Mouse (Mus musculus) liver, adult 2 months (tissue): ENCODE data around the gene Rpl12.
A peak's percentile ranks its signal among the peaks of the same experiment; 100 is the strongest.

ENCODE experiments used
- CTCF ChIP-seq: fragments of 200-500 bp; IDR thresholded peaks from 2 replicates; pipeline ENCODE4 v1.5.1; 2011; ENCODE audit warnings: low read depth, low read length, control low read depth
- POLR2A ChIP-seq: fragments of 200-500 bp; IDR thresholded peaks from 2 replicates; pipeline ENCODE4 v1.6.1; 2011; ENCODE audit warnings: low read length, control low read depth; ENCODE audit not compliant: insufficient read depth; ENCODE audit errors: extremely low read depth

- TF ChIP-seq POLR2A: no peak
- TF ChIP-seq CTCF: peak; percentile 27; the same call in 1 of the 2 replicates
Observed at GRCm38 (mm10) chr2:32940483-32940882, 20.9 kb upstream of the Rpl12 start.
